Mouse (Mus musculus) embryonic facial prominence, embryonic 14.5 days (tissue): Measurements from ENCODE around the gene Gpr135. TPM values are rescaled to one million over a fixed set of nuclear protein-coding genes. Genes with fewer than 3 reads are reported as not detected.
"Not testable (repeated sequence)": the region's sequence is repeated elsewhere in the genome, so short reads cannot be mapped to it uniquely, and the experiment has no call there.

Source experiments
- ATAC-seq: fragments of 200-750 bp; cut with Nextera tagmentation; 2 replicates; pipeline ENCODE4 v1.8.0; 2017; ENCODE audit warnings: low read depth, moderate number of reproducible peaks, moderate TSS enrichment
- DNase-seq: peaks from one replicate; pipeline ENCODE4 v3.0.0-alpha.2; 2015; ENCODE audit warnings: low spot score
- H3K27ac ChIP-seq: fragments of 300-500 bp; sonication (generic); replicated peaks from 2 replicates; pipeline ENCODE4 v1.5.1; 2014; ENCODE audit warnings: low read depth, mild to moderate bottlenecking, low read length, moderate library complexity
- H3K27me3 ChIP-seq: fragments of 300-500 bp; sonication (generic); replicated peaks from 2 replicates; pipeline ENCODE4 v1.6.1; 2014; ENCODE audit warnings: low read length; ENCODE audit not compliant: control insufficient read depth, insufficient read depth
- H3K36me3 ChIP-seq: fragments of 300-500 bp; sonication (generic); 2 replicates; pipeline ENCODE4 v1.6.1; 2014; ENCODE audit warnings: low read length, mixed read lengths; ENCODE audit not compliant: control insufficient read depth, insufficient read depth
- H3K4me1 ChIP-seq: fragments of 300-500 bp; sonication (generic); 2 replicates; pipeline ENCODE4 v1.6.1; 2014; ENCODE audit warnings: antibody characterized with exemption, low read length; ENCODE audit not compliant: control insufficient read depth, insufficient read depth
- H3K4me2 ChIP-seq: fragments of 300-500 bp; sonication (generic); 2 replicates; pipeline ENCODE4 v1.6.1; 2014; ENCODE audit warnings: low read depth, mild to moderate bottlenecking, low read length, moderate library complexity, mixed read lengths
- H3K4me3 ChIP-seq: fragments of 300-500 bp; sonication (generic); 2 replicates; pipeline ENCODE4 v1.5.1; 2014; ENCODE audit warnings: low read depth, mild to moderate bottlenecking, low read length
- H3K9ac ChIP-seq: fragments of 300-500 bp; sonication (generic); 2 replicates; pipeline ENCODE4 v1.6.1; 2014; ENCODE audit warnings: low read depth, mild to moderate bottlenecking, low read length, moderate library complexity, mixed read lengths
- H3K9me3 ChIP-seq: fragments of 300-500 bp; sonication (generic); 2 replicates; pipeline ENCODE4 v1.6.1; 2016; ENCODE audit warnings: low read length; ENCODE audit not compliant: control insufficient read depth
- WGBS: fragments of 180-500 bp; shearing (Covaris S2); extraction: QIAGEN DNeasy Blood & Tissue Kit; methylation state at CpG from one replicate; pipeline ENCODE4 v1.1.7; 2014; 5-methylcytosine and 5-hydroxymethylcytosine counted together
- polyA plus RNA-seq: library from polyadenylated mRNA; unstranded; fragments of >200 nt; fragmentation: Nextera tagmentation; extraction: Ambion mirVana; gene quantifications from 2 replicates; pipeline ENCODE4 v1.2.1, GENCODE M21; 2014

Gene Gpr135
- polyA plus RNA-seq, 1 experiment from 2014 or later = 1.0 TPM

- H3K27me3 ChIP-seq = peaks cover 27% of the 10 kb centered on the region
- 8% methylated on average over 32 of the region's 40 CpGs for WGBS
- no peak overlapping the region for H3K27ac ChIP-seq
- DNase-seq (no peak), ATAC-seq (peak; percentile 46; the same call in 1 of the 2 replicates)
- H3K36me3 ChIP-seq = peaks cover 10% of the 10 kb centered on the region; the same call in 1 of the 2 replicates
- peak overlapping the region; percentile 99 for H3K4me2 ChIP-seq
- peak overlapping the region; percentile 72 for H3K4me3 ChIP-seq
- H3K9me3 ChIP-seq = 0 out of 2 replicates have a peak, but pooled peaks cover 3% of the 10 kb centered on the region
- peak overlapping the region; percentile 70 for H3K9ac ChIP-seq
- peaks cover 4% of the 10 kb centered on the region for H3K4me1 ChIP-seq
Observed at GRCm38 (mm10) chr12:72069626-72070326, 1.1 kb downstream of the Gpr135 start.

DNA sequence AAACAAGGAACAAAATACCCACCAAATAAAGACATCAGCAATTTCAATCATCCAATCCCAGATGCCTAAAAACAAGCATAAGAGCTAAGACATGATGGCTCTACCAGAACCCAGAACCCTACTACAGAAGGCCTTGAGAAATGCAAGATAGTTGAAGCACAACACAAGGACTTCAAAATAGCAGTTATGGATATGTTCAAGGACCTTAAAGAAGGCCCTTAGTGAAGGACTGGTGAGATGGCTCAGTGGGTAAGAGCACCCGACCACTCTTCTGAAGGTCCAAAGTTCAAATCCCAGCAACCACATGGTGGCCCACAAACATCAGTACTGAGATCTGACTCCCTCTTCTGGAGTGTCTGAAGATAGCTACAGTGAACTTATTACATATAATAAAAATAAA is 13.1 kb downstream of the Gpr135 start:
- WGBS = 92% methylated on average over 1 of the region's 1 CpGs
- no peak overlapping the region for H3K27ac ChIP-seq
- ATAC-seq = no peak

GRCm38 (mm10) chr12:72053851-72054250 is 17.1 kb downstream of the Gpr135 start:
- 34% methylated on average over 6 of the region's 6 CpGs for WGBS
- 0 out of 2 replicates have a peak, but pooled peaks cover 4% of the 10 kb centered on the region for H3K9me3 ChIP-seq
- ATAC-seq (no peak), DNase-seq (no peak)
- H3K4me1 ChIP-seq = no peaks in the 10 kb centered on the region
- H3K9ac ChIP-seq = no peak overlapping the region
- no peak overlapping the region for H3K4me3 ChIP-seq
- H3K27me3 ChIP-seq = no peaks in the 10 kb centered on the region
- no peak overlapping the region for H3K4me2 ChIP-seq
- no peaks in the 10 kb centered on the region for H3K36me3 ChIP-seq
- no peak overlapping the region for H3K27ac ChIP-seq

More for the DNA sequence above, 13.1 kb downstream of the Gpr135 start:
- Histone ChIP-seq H3K4me1 (no peaks in the 10 kb centered on the region), H3K9me3 (no peaks in the 10 kb centered on the region), H3K27me3 (no peaks in the 10 kb centered on the region), H3K9ac (no peak overlapping the region), H3K4me3 (no peak overlapping the region), H3K36me3 (no peaks in the 10 kb centered on the region), H3K4me2 (no peak overlapping the region)
- no peak for DNase-seq

- DNase-seq (peak; percentile 24), ATAC-seq (no peak)
- Histone ChIP-seq H3K9ac (no peak overlapping the region), H3K4me3 (no peak overlapping the region), H3K4me2 (no peak overlapping the region), H3K27me3 (no peaks in the 10 kb centered on the region), H3K27ac (no peak overlapping the region), H3K9me3 (0 out of 2 replicates have a peak, but pooled peaks cover 4% of the 10 kb centered on the region), H3K36me3 (no peaks in the 10 kb centered on the region), H3K4me1 (no peaks in the 10 kb centered on the region)
- 38% methylated on average over 6 of the region's 6 CpGs for WGBS
Observed at GRCm38 (mm10) chr12:72053303-72053702, 17.6 kb downstream of the Gpr135 start.

DNA sequence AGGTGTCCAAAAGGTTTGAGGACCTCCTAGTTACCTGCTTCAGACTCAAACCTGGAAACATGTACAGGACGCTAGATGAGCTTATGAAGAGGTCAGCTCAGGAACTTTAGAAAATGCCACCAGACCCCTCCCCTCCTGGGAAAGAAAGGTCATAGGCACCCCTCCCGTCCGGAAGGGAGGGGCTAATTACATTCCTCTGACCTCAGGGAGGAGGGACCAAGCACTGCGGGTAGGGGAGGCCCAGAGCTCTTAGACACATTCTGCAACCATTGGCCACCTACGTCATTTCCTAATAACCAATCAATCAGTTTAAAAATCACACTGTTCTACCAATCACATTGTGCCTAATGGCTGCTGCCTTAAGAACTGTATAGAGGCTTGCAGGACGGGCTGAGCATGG is 18.4 kb downstream of the Gpr135 start:
- no peak for ATAC-seq
- H3K36me3 ChIP-seq = no peaks in the 10 kb centered on the region
- no peak overlapping the region for H3K9ac ChIP-seq
- no peak overlapping the region for H3K4me2 ChIP-seq
- no peak overlapping the region for H3K27ac ChIP-seq
- 0 out of 2 replicates have a peak, but pooled peaks cover 4% of the 10 kb centered on the region for H3K9me3 ChIP-seq
- H3K27me3 ChIP-seq = no peaks in the 10 kb centered on the region
- WGBS = 83% methylated on average over 6 of the region's 6 CpGs
- H3K4me1 ChIP-seq = no peaks in the 10 kb centered on the region
- H3K4me3 ChIP-seq = no peak overlapping the region
- no peak for DNase-seq

- Histone ChIP-seq H3K36me3 (no peaks in the 10 kb centered on the region), H3K9me3 (0 out of 2 replicates have a peak, but pooled peaks cover 4% of the 10 kb centered on the region), H3K9ac (no peak overlapping the region), H3K27ac (no peak overlapping the region), H3K4me3 (no peak overlapping the region), H3K27me3 (no peaks in the 10 kb centered on the region), H3K4me1 (no peaks in the 10 kb centered on the region), H3K4me2 (no peak overlapping the region)
- ATAC-seq = no peak
- DNase-seq = no peak
- WGBS = 85% methylated on average over 4 of the region's 4 CpGs
Observed at GRCm38 (mm10) chr12:72050821-72051220, 20.1 kb downstream of the Gpr135 start.

DNA sequence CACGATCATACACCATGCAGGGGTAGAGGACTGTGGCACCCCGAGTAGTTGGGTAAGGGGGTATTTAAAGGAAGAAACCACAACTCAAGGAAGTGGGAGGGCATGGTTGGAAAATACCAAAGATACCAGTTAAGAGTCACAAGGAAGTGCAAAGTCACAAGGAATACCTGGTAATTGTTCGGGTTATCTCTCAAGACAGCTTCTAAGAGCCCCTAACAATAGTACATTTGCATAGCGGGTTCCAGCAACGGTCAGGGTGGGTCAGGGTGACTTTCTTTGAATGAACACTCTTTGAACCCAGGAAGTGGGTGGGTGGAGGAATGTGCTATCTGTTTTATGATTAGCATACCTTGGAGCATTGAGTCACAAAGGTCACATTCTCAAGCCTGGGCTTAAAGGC is 20.8 kb downstream of the Gpr135 start:
- WGBS = 84% methylated on average over 5 of the region's 5 CpGs
- H3K4me3 ChIP-seq, DNase-seq, H3K9me3 ChIP-seq, H3K4me1 ChIP-seq, H3K27ac ChIP-seq, ATAC-seq, H3K4me2 ChIP-seq, H3K27me3 ChIP-seq, H3K9ac ChIP-seq, H3K36me3 ChIP-seq: not testable (repeated sequence)

- 3% methylated on average over 2 of the region's 2 CpGs for WGBS
- Histone ChIP-seq H3K4me1 (no peaks in the 10 kb centered on the region), H3K36me3 (no peaks in the 10 kb centered on the region), H3K9ac (no peak overlapping the region), H3K27ac (no peak overlapping the region), H3K27me3 (no peaks in the 10 kb centered on the region), H3K4me2 (no peak overlapping the region), H3K4me3 (no peak overlapping the region), H3K9me3 (0 out of 2 replicates have a peak, but pooled peaks cover 4% of the 10 kb centered on the region)
- ATAC-seq (no peak), DNase-seq (peak; percentile 28)
Observed at GRCm38 (mm10) chr12:72047513-72047912, 23.4 kb downstream of the Gpr135 start.

DNA sequence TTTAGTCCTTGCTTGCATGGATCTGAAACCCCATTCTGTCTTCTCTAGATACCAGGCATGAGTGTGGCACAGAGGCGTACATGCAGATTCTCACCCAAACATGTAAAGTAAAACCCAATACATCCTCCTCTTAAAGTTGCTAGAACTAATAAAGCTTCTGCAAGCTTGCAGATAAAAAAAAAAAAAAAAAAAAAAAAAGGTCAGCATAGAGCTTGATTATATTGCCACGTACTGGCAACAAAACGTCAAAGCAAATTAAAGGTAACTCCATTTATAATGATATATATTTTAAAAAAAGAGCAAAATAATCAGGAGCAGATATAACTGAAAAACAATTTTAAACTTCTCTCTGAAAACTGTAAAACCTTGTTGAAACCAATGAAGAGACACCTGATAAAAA is 29.7 kb downstream of the Gpr135 start:
- Histone ChIP-seq H3K27me3 (no peaks in the 10 kb centered on the region), H3K27ac (no peak overlapping the region), H3K9ac (no peak overlapping the region), H3K4me3 (no peak overlapping the region), H3K9me3 (0 out of 2 replicates have a peak, but pooled peaks cover 4% of the 10 kb centered on the region), H3K36me3 (no peaks in the 10 kb centered on the region), H3K4me1 (no peaks in the 10 kb centered on the region), H3K4me2 (no peak overlapping the region)
- 95% methylated on average over 3 of the region's 3 CpGs for WGBS
- ATAC-seq = no peak
- DNase-seq = no peak
